Mouse (Mus musculus): ENCODE measurements around the gene Cyp19a1. TPM values are rescaled to one million over a fixed set of nuclear protein-coding genes. Genes with fewer than 3 reads are reported as not detected.

The Cyp19a1 gene
- polyA plus RNA-seq (2014; fragmentation: Illumina TruSeq; extraction: RNeasy Lipid Tissue Mini Kit (QIAGEN cat#74804)), result 68.3 TPM

DNA sequence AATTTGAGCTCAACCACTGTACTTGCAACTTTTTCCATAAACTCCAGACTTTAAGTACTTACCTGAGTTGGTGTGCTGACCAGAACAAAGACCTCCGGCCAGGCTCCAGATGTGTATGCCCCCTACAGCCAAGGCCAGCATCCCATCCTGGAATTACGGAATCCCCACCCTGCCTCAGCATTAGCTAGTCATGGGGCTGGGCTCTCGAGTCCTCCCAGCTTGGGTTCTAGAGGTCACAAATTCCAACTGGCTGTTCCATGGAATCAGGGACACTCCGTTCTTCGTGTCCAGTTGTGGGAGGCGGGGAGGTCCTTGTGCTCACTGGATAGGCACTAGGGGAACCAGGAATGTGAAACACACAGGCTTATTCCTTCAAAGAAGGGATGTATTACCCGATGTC, at the start of gene Cyp19a1:
Gene Cyp19a1 (minus strand): TSS at position 101 of the 400 bp plus-strand sequence.

DNA sequence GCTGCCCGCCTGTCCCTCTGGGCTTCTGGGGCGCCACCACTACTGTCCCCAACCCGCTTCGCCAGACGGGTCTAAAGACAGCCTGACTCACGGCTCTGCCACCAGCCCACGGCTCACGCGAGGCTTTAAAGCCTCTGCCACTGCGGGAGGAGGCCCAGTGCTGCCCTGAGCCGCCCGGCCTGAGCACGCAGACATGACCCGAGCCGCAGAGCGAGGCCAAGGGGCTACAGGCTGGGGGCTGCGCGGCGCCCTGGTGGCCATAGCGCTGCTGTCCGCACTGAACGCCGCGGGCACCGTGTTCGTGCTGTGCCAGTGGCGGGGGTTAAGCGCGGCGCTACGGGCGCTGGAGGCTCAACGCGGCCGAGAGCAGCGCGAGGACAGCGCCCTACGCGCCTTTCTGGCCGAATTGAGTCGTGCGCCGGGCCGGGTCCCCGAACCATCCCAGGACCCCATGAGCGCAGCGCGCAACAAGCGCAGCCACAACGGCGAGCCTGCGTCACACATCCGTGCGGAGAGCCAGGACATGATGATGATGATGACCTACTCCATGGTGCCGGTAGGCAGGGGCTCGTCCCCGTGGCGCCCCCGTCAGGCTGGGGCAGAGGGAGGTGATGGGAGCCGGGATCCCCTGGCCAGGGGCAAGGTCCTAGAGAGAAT, 18.5 kb upstream of the Cyp19a1 start, which contains the start of gene Gldn:
Gene Gldn (plus strand): TSS at position 156 of the 657 bp plus-strand sequence.

Other genes starting within 250 kb of the Cyp19a1 start
- gene Tnfaip8l3, start 199.7 kb downstream of the Cyp19a1 start, polyA plus RNA-seq (2014; fragmentation: Illumina TruSeq; extraction: RNeasy Lipid Tissue Mini Kit (QIAGEN cat#74804)), result 7.8 TPM
- 12.6 TPM for gene Gldn, start 18.4 kb upstream of the Cyp19a1 start, polyA plus RNA-seq (2014; fragmentation: Illumina TruSeq; extraction: RNeasy Lipid Tissue Mini Kit (QIAGEN cat#74804))
- 26.7 TPM for gene Dmxl2, start 233.5 kb upstream of the Cyp19a1 start, polyA plus RNA-seq (2014; fragmentation: Illumina TruSeq; extraction: RNeasy Lipid Tissue Mini Kit (QIAGEN cat#74804))

Measured in ovary, adult 10 weeks (tissue).